Mouse (Mus musculus) heart, postnatal 0 days (tissue): ENCODE measurements around the gene Plekhm1.

Source experiments
- CTCF ChIP-seq: IDR thresholded peaks from 2 replicates; pipeline ENCODE4 v1.5.1; 2016; ENCODE audit warnings: antibody characterized with exemption, control low read depth, low read depth
- EP300 ChIP-seq: IDR thresholded peaks from 2 replicates; pipeline ENCODE4 v1.6.1; 2016; ENCODE audit warnings: antibody characterized with exemption, low read depth

DNA sequence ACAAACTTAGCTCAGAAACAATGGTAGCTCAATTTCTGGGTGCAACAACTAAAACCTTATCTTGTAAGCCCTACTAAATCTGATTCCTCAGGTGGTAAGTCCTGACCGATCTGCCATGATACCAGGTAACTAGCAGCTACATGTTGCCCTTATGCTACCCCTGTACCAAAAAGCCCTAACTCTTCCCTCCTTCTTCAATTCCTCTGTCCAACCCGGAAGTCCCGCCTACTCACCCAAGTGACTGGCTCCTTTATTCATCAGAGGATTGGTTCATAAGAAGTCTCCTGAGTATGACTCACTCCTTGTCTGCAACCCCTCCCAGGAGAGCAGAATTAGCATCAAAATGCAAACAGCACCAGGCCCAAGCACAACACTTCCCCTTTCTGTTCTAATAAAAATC, 31.2 kb upstream of the Plekhm1 start:
- no peak for TF ChIP-seq CTCF
- no peak for TF ChIP-seq EP300
